ENCODE assay signal across 14 mouse cellular contexts in genomic region chr5:131177168-131177567, GRCm38 (mm10).
DNase-seq lines count a peak whose midpoint lies in the region; ATAC-seq lines count a peak whose summit lies in the region.
"Had no signal": no experiment of that assay in that cellular context is flagged by ENCODE, and none has a peak within 500 bp of the region (broad histone marks: within the 10 kb centered on the region; RNA-seq: fewer than 3 reads in every experiment).

No protein-coding gene starts in this region.

- no peak overlapping the region for H3K4me3 ChIP-seq in kidney, embryonic 15.5 days (replicated peaks)
- no peak overlapping the region for H3K4me3 ChIP-seq in forebrain, embryonic 16.5 days (replicated peaks; ENCODE audit: low read length)
- no peak overlapping the region for H3K4me3 ChIP-seq in neural tube, embryonic 14.5 days (ENCODE audit: low read depth, low read length)
- H3K4me3 ChIP-seq: left cerebral cortex, adult 2 months; megakaryocyte, embryonic 14.5 days had no signal

- H3K27me3 ChIP-seq in kidney, embryonic 15.5 days, result no peaks in the 10 kb centered on the region
- no peaks in the 10 kb centered on the region for H3K27me3 ChIP-seq in forebrain, embryonic 16.5 days (replicated peaks; ENCODE audit: control insufficient read depth, insufficient read depth, low read length)
- no peaks in the 10 kb centered on the region for H3K27me3 ChIP-seq in neural tube, embryonic 14.5 days (ENCODE audit: control insufficient read depth, insufficient read depth, low read length)
- H3K27me3 ChIP-seq: megakaryocyte, embryonic 14.5 days had no signal

- H3K9me3 ChIP-seq in kidney, embryonic 15.5 days (replicated peaks), result no peaks in the 10 kb centered on the region
- H3K9me3 ChIP-seq in forebrain, embryonic 16.5 days (ENCODE audit: control insufficient read depth, low read length), result no peaks in the 10 kb centered on the region; the same call in 1 of the 2 replicates
- no peaks in the 10 kb centered on the region for H3K9me3 ChIP-seq in neural tube, embryonic 14.5 days (ENCODE audit: control insufficient read depth, low read length)

- H3K27ac ChIP-seq in kidney, embryonic 15.5 days, result no peak overlapping the region
- no peak overlapping the region for H3K27ac ChIP-seq in forebrain, embryonic 16.5 days (ENCODE audit: low read length)
- H3K27ac ChIP-seq in neural tube, embryonic 14.5 days (ENCODE audit: low read depth, low read length), result peak overlapping the region; percentile 8; the same call in 1 of the 2 replicates
- H3K27ac ChIP-seq: left cerebral cortex, adult 2 months; stomach, postnatal 0 days had no signal

- intact Hi-C loops in gastrocnemius, postnatal 14 days (cut with DNase I; ENCODE audit: low total_unique reads), result no loop called here

- no peaks in the 10 kb centered on the region for H3K4me1 ChIP-seq in kidney, embryonic 15.5 days
- peaks cover 8% of the 10 kb centered on the region for H3K4me1 ChIP-seq in forebrain, embryonic 16.5 days (replicated peaks; ENCODE audit: control insufficient read depth, insufficient read depth, low read length)
- H3K4me1 ChIP-seq in neural tube, embryonic 14.5 days (ENCODE audit: control insufficient read depth, insufficient read depth, low read length), result no peaks in the 10 kb centered on the region; the same call in none of the 2 replicates
- H3K4me1 ChIP-seq: megakaryocyte, embryonic 14.5 days had no signal

- no peaks in the 10 kb centered on the region for H3K36me3 ChIP-seq in kidney, embryonic 15.5 days
- no peaks in the 10 kb centered on the region for H3K36me3 ChIP-seq in forebrain, embryonic 16.5 days (ENCODE audit: control insufficient read depth, insufficient read depth)
- H3K36me3 ChIP-seq in neural tube, embryonic 14.5 days (ENCODE audit: control insufficient read depth, insufficient read depth, low read length), result no peaks in the 10 kb centered on the region

- H3K4me2 ChIP-seq in kidney, embryonic 15.5 days, result no peak overlapping the region
- no peak overlapping the region for H3K4me2 ChIP-seq in forebrain, embryonic 16.5 days (ENCODE audit: low read length)
- H3K4me2 ChIP-seq in neural tube, embryonic 14.5 days (ENCODE audit: low read depth, low read length), result no peak overlapping the region
- H3K4me2 ChIP-seq: lung, embryonic 14.5 days had no signal

- DNase-seq in kidney, adult 9 months, result peak; percentile 7
- DNase-seq in R1 (ENCODE audit: low read depth, low spot score), result peak; percentile 90
- no peak for DNase-seq in gastrocnemius, postnatal 14 days
- no peak for DNase-seq in cerebellum, postnatal 25 days
- DNase-seq: adrenal gland, postnatal 25 days; gastrocnemius, postnatal 10 days; lung, embryonic 14.5 days; thymus, postnatal 4 days had no signal

- WGBS in kidney, embryonic 15.5 days, result 42% methylated on average over 2 of the region's 2 CpGs
- WGBS in forebrain, embryonic 16.5 days, result 1% methylated on average over 2 of the region's 2 CpGs
- WGBS in neural tube, embryonic 14.5 days, result 17% methylated on average over 2 of the region's 2 CpGs

- H3K9ac ChIP-seq in kidney, embryonic 15.5 days, result no peak overlapping the region
- no peak overlapping the region for H3K9ac ChIP-seq in forebrain, embryonic 16.5 days (replicated peaks; ENCODE audit: low read depth, low read length)
- H3K9ac ChIP-seq in neural tube, embryonic 14.5 days (replicated peaks; ENCODE audit: low read depth, low read length), result no peak overlapping the region
- H3K9ac ChIP-seq: lung, embryonic 14.5 days had no signal

- no peak for ATAC-seq in kidney, embryonic 15.5 days (replicated peaks; ENCODE audit: low FRiP score)
- ATAC-seq in forebrain, embryonic 16.5 days, result peak; percentile 28; the same call in 1 of the 2 replicates
- ATAC-seq in neural tube, embryonic 14.5 days (ENCODE audit: low read depth), result no peak

Comparison
In these comparisons a context has a peak if more than half of its experiments do, and no peak if none do; other contexts are left out.
1. DNase-seq: peak in kidney, adult 9 months (single experiment) and R1 (single experiment); none in gastrocnemius, postnatal 14 days (single experiment) and cerebellum, postnatal 25 days (0 of 2).